In genomic region chr3:102354771-102355170, GRCm38 (mm10) we compare ENCODE assay signal across 25 mouse cellular contexts.
"Had no signal": no experiment of that assay in that cellular context is flagged by ENCODE, and none has a peak within 500 bp of the region (broad histone marks: within the 10 kb centered on the region; RNA-seq: fewer than 3 reads in every experiment).

No protein-coding gene starts in this region.

- H3K4me1 ChIP-seq: heart, embryonic 12.5 days; hindbrain, embryonic 12.5 days; intestine, embryonic 15.5 days; limb, embryonic 15.5 days; liver, embryonic 12.5 days had no signal

- H3K27me3 ChIP-seq: heart, embryonic 12.5 days; intestine, embryonic 15.5 days; limb, embryonic 13.5 days; limb, embryonic 15.5 days; liver, embryonic 12.5 days had no signal

- ATAC-seq: hindbrain, embryonic 16.5 days; inflammation-experienced regulatory T-cells, adult 6 months; intestine, embryonic 15.5 days; intestine, postnatal 0 days; liver, embryonic 12.5 days had no signal

- DNase-seq: gastrocnemius, adult 2 months; gastrocnemius, postnatal 10 days; gastrocnemius, postnatal 25 days; heart, adult 2 months; heart, postnatal 10 days; heart, postnatal 4 days; kidney, adult 18-20 months; kidney, adult 8-10 months; kidney, postnatal 14 days; kidney, postnatal 36 days; layer of hippocampus, adult 9-11 months; layer of hippocampus, postnatal 36 days; left cerebral cortex, postnatal 4 days had no signal

- H3K27ac ChIP-seq: gastrocnemius, adult 2 months; heart, adult 2 months; hindbrain, embryonic 10.5 days; hindbrain, embryonic 12.5 days; hindbrain, embryonic 14.5 days; intestine, embryonic 15.5 days; limb, embryonic 13.5 days; limb, embryonic 15.5 days; liver, embryonic 12.5 days; liver, embryonic 14.5 days had no signal

- H3K4me3 ChIP-seq: gastrocnemius, adult 2 months; heart, adult 2 months; heart, embryonic 12.5 days; hindbrain, embryonic 10.5 days; hindbrain, embryonic 12.5 days; intestine, embryonic 15.5 days; limb, embryonic 13.5 days; limb, embryonic 15.5 days; liver, embryonic 12.5 days had no signal
